Mouse (Mus musculus): ENCODE results near the gene Slc22a29. TPM values are rescaled to one million over a fixed set of nuclear protein-coding genes. Genes with fewer than 3 reads are reported as not detected.

The Slc22a29 gene
- total RNA-seq (2014; rRNA removed; ENCODE audit: low replicate concordance), result not detected in 2 replicates
- polyA plus RNA-seq (2015; fragmentation: Nextera tagmentation; extraction: Ambion mirVana), result not detected in 2 replicates

DNA sequence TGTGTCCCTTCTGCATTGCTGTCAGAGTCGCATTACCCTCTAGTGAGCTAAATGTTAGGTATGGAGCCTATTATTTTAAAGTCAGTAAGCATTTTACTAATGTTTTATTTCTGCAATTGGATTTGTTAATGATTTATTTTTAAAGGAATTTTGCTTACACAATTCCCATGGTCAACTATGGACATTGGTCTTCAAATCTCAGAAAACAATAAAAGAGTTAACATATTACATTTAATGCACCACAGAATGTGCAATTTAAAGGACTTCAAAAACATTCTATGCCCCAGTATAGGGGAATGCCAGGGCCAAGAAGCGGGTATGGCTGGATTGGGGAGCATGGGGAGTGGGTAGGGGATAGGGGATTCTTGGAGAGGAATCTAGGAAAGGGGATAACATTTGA is at the start of gene Slc22a29:
TSS of gene Slc22a29 (minus strand) at position 101 of the 400 bp plus-strand sequence.
- Histone ChIP-seq H3K9me3 (replicated peaks; ENCODE audit: control insufficient read depth, low read length) (no peaks in the 10 kb centered on the region), H3K9ac (replicated peaks; ENCODE audit: low read depth, low read length) (no peak within 1 kb of the TSS), H3K4me3 (ENCODE audit: low read depth, low read length) (no peak within 1 kb of the TSS), H3K4me2 (ENCODE audit: low read depth, low read length) (no peak within 1 kb of the TSS), H3K27ac (ENCODE audit: low read depth) (no peak within 1 kb of the TSS), H3K27me3 (ENCODE audit: control insufficient read depth, insufficient read depth, low read length) (no peaks in the 10 kb centered on the region), H3K36me3 (replicated peaks; ENCODE audit: control insufficient read depth, insufficient read depth, low read length) (no peaks in the 10 kb centered on the region), H3K4me1 (ENCODE audit: control insufficient read depth, insufficient read depth) (no peaks in the 10 kb centered on the region)
- no peak for TF ChIP-seq CTCF (IDR thresholded peaks at IDR 0.05; ENCODE audit: low read depth)
- TF ChIP-seq EP300 (IDR thresholded peaks at IDR 0.05; ENCODE audit: low read depth), result no peak
- DNase-seq (ENCODE audit: low spot score), result no peak
- 72% methylated on average over 2 of the region's 2 CpGs for WGBS
- ATAC-seq (ENCODE audit: insufficient read depth, low read depth), result no peak

DNA sequence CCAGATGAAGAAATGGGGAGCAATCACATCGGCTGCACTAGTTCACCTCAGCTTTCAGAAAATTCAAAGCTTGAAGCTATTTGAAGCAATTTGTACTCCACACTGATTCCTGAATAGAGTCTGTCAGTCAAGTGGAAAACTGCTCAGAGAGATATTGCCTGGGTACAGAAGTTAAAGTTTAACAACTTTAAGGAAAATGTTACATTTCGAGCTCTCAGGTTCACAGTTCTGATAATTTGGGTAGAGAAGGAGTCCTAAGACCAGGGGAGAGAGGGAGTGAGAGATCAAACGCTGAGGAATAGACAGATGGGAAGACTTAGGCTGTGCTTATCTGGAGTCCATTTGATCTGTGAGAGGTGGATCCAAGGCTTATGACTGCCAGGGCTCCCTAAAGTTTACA is 46.6 kb upstream of the Slc22a29 start:
- ATAC-seq (ENCODE audit: insufficient read depth, low read depth) (no peak), DNase-seq (ENCODE audit: low spot score) (no peak)
- Histone ChIP-seq H3K27ac (ENCODE audit: low read depth) (no peak overlapping the region), H3K9me3 (replicated peaks; ENCODE audit: control insufficient read depth, low read length) (no peaks in the 10 kb centered on the region), H3K4me2 (ENCODE audit: low read depth, low read length) (no peak overlapping the region), H3K4me1 (ENCODE audit: control insufficient read depth, insufficient read depth) (no peaks in the 10 kb centered on the region), H3K27me3 (ENCODE audit: control insufficient read depth, insufficient read depth, low read length) (no peaks in the 10 kb centered on the region), H3K9ac (replicated peaks; ENCODE audit: low read depth, low read length) (no peak overlapping the region), H3K36me3 (replicated peaks; ENCODE audit: control insufficient read depth, insufficient read depth, low read length) (no peaks in the 10 kb centered on the region), H3K4me3 (ENCODE audit: low read depth, low read length) (no peak overlapping the region)
- TF ChIP-seq CTCF (IDR thresholded peaks at IDR 0.05; ENCODE audit: low read depth) (no peak), EP300 (IDR thresholded peaks at IDR 0.05; ENCODE audit: low read depth) (no peak)
- 64% methylated on average over 3 of the region's 3 CpGs for WGBS

DNA sequence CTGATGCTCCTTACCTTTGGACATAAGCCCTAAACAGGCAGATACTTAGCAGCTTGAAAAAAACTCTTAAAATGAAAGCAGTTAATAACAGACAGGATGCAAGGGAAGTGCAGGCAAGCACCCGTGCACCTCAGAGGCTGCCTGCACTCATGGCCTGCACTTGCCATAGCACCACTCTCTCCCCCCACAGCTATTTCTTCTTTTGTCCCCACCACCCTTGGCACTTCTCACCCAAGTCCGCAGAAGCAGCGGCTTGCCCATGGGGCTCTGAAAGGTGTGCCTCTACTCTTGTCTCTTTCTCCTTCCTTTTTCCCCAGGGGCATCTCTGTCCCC is 34.0 kb upstream of the Slc22a29 start:
- H3K9me3 ChIP-seq (replicated peaks; ENCODE audit: control insufficient read depth, low read length), result no peaks in the 10 kb centered on the region
- no peaks in the 10 kb centered on the region for H3K27me3 ChIP-seq (ENCODE audit: control insufficient read depth, insufficient read depth, low read length)
- peak; percentile 18 for ATAC-seq (ENCODE audit: insufficient read depth, low read depth)
- H3K27ac ChIP-seq (ENCODE audit: low read depth), result peak overlapping the region; percentile 74; the same call in 1 of the 2 replicates
- no peak for TF ChIP-seq CTCF (IDR thresholded peaks at IDR 0.05; ENCODE audit: low read depth)
- no peak for TF ChIP-seq EP300 (IDR thresholded peaks at IDR 0.05; ENCODE audit: low read depth)
- peak overlapping the region; percentile 69 for H3K4me2 ChIP-seq (ENCODE audit: low read depth, low read length)
- peak overlapping the region; percentile 55 for H3K4me3 ChIP-seq (ENCODE audit: low read depth, low read length)
- H3K9ac ChIP-seq (replicated peaks; ENCODE audit: low read depth, low read length), result peak overlapping the region; percentile 47; the same call in 1 of the 2 replicates
- 25% methylated on average over 3 of the region's 3 CpGs for WGBS
- no peaks in the 10 kb centered on the region for H3K36me3 ChIP-seq (replicated peaks; ENCODE audit: control insufficient read depth, insufficient read depth, low read length)
- H3K4me1 ChIP-seq (ENCODE audit: control insufficient read depth, insufficient read depth), result no peaks in the 10 kb centered on the region
- no peak for DNase-seq (ENCODE audit: low spot score)

DNA sequence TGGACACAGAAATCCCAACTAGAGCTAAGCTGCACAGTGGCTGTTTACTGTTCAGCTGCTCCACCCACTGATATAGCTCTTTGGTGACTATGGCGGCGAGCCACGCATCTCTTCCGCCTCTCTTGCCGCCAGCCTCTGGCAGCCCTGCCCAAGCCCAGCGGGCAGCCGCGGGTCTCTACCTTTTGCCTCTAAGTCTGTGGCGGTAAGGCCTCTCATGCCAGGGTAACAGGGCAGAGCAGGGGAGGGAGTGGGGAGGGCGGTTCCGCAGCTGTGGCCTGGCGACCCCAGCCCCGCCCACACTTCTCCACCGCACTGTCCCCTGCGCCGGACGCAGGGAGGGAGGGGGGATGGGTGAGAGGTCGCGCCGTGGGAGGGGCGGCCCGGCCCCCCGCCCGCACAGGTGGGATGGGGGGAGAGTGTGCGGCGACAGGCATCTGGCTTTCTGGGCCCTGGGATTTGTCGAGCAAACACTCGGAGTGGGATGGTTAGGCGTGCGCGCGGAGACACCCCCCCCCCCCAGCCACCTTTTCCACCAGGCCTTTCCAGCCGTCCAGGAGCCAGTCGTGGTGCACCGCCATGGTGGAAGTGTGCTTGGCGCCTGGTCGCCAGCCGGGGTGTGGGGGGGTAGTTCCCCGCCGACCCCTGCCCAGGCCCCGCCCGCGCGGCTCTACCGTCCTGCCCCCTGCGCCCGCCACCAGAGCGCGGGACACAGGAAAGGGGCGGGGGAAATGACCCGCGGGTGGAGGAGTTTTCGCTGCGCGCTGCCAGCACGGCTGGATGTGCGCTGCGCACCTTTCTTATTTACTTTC is 33.4 kb upstream of the Slc22a29 start:
- Histone ChIP-seq H3K27me3 (ENCODE audit: control insufficient read depth, insufficient read depth, low read length) (no peaks in the 10 kb centered on the region), H3K9ac (replicated peaks; ENCODE audit: low read depth, low read length) (peak overlapping the region; percentile 47), H3K4me3 (ENCODE audit: low read depth, low read length) (peak overlapping the region; percentile 55), H3K4me2 (ENCODE audit: low read depth, low read length) (peak overlapping the region; percentile 69), H3K4me1 (ENCODE audit: control insufficient read depth, insufficient read depth) (no peaks in the 10 kb centered on the region), H3K36me3 (replicated peaks; ENCODE audit: control insufficient read depth, insufficient read depth, low read length) (no peaks in the 10 kb centered on the region), H3K9me3 (replicated peaks; ENCODE audit: control insufficient read depth, low read length) (no peaks in the 10 kb centered on the region), H3K27ac (ENCODE audit: low read depth) (peak overlapping the region; percentile 74)
- DNase-seq (ENCODE audit: low spot score), result peak; percentile 62
- no peak for TF ChIP-seq CTCF (IDR thresholded peaks at IDR 0.05; ENCODE audit: low read depth)
- TF ChIP-seq EP300 (IDR thresholded peaks at IDR 0.05; ENCODE audit: low read depth), result no peak
- WGBS, result 13% methylated on average over 48 of the region's 58 CpGs
- peak; percentile 92 for ATAC-seq (ENCODE audit: insufficient read depth, low read depth)

DNA sequence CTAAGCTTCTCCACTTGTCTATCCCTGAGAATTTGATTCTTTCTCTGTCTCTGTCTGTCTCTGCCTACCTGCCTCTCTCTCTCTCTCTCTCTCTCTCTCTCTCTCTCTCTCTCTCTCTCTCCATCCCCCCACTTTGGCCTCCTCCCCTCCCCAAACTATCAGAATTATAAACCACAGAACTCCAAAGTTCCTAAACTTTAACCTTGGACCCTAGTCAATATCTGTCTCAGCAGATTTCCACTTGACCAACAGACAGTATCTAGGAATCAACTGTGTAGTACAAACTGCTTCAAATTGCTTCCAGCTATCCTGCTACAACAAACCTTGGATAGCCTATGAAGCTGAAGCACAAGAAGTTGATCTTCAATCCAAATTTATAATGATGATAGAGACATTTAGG is 10.2 kb upstream of the Slc22a29 start:
- TF ChIP-seq EP300 (IDR thresholded peaks at IDR 0.05; ENCODE audit: low read depth), result no peak
- no peak for TF ChIP-seq CTCF (IDR thresholded peaks at IDR 0.05; ENCODE audit: low read depth)

More for the DNA sequence above, 10.2 kb upstream of the Slc22a29 start:
- ATAC-seq (ENCODE audit: insufficient read depth, low read depth), result no peak
- no peak overlapping the region for H3K4me2 ChIP-seq (ENCODE audit: low read depth, low read length)
- no peaks in the 10 kb centered on the region for H3K36me3 ChIP-seq (replicated peaks; ENCODE audit: control insufficient read depth, insufficient read depth, low read length)
- no peaks in the 10 kb centered on the region for H3K27me3 ChIP-seq (ENCODE audit: control insufficient read depth, insufficient read depth, low read length)
- no peaks in the 10 kb centered on the region for H3K4me1 ChIP-seq (ENCODE audit: control insufficient read depth, insufficient read depth)
- H3K27ac ChIP-seq (ENCODE audit: low read depth), result no peak overlapping the region
- no peak for DNase-seq (ENCODE audit: low spot score)
- H3K4me3 ChIP-seq (ENCODE audit: low read depth, low read length), result no peak overlapping the region
- H3K9ac ChIP-seq (replicated peaks; ENCODE audit: low read depth, low read length), result no peak overlapping the region
- H3K9me3 ChIP-seq (replicated peaks; ENCODE audit: control insufficient read depth, low read length), result no peaks in the 10 kb centered on the region
